Mouse (Mus musculus) embryonic facial prominence, embryonic 13.5 days (tissue): Measurements from ENCODE around the gene Lifr. TPM values are rescaled to one million over a fixed set of nuclear protein-coding genes. Genes with fewer than 3 reads are reported as not detected.

Experiments
- ATAC-seq: fragments of 200-750 bp; cut with Nextera tagmentation; 2 replicates; pipeline ENCODE4 v1.8.0; 2017; ENCODE audit warnings: low read depth; ENCODE audit not compliant: insufficient number of reproducible peaks, insufficient read depth, low FRiP score, low TSS enrichment
- H3K27ac ChIP-seq: fragments of 300-500 bp; sonication (generic); 2 replicates; pipeline ENCODE4 v1.5.1; 2015; ENCODE audit warnings: moderate library complexity, mild to moderate bottlenecking, inconsistent platforms
- H3K27me3 ChIP-seq: fragments of 300-500 bp; sonication (generic); 2 replicates; pipeline ENCODE4 v1.6.1; 2015; ENCODE audit warnings: mild to moderate bottlenecking, inconsistent platforms
- H3K36me3 ChIP-seq: fragments of 300-500 bp; sonication (generic); 2 replicates; pipeline ENCODE4 v1.6.1; 2015; ENCODE audit warnings: mild to moderate bottlenecking, inconsistent platforms
- H3K4me1 ChIP-seq: fragments of 300-500 bp; sonication (generic); 2 replicates; pipeline ENCODE4 v1.6.1; 2015; ENCODE audit warnings: inconsistent platforms
- H3K4me2 ChIP-seq: fragments of 300-500 bp; sonication (generic); 2 replicates; pipeline ENCODE4 v1.6.1; 2015; ENCODE audit warnings: moderate library complexity, mild to moderate bottlenecking, inconsistent platforms
- H3K4me3 ChIP-seq: fragments of 300-500 bp; sonication (generic); 2 replicates; pipeline ENCODE4 v1.5.1; 2015; ENCODE audit warnings: mild to moderate bottlenecking, inconsistent platforms
- H3K9ac ChIP-seq: fragments of 300-500 bp; sonication (generic); 2 replicates; pipeline ENCODE4 v1.6.1; 2015; ENCODE audit warnings: mild to moderate bottlenecking, inconsistent platforms
- H3K9me3 ChIP-seq: fragments of 300-500 bp; sonication (generic); 2 replicates; pipeline ENCODE4 v1.6.1; 2016; ENCODE audit warnings: inconsistent platforms
- WGBS: fragments of 180-500 bp; shearing (Covaris S2); methylation state at CpG from one replicate; pipeline ENCODE4 v1.1.7; 2015; ENCODE audit warnings: mixed read lengths; 5-methylcytosine and 5-hydroxymethylcytosine counted together
- polyA plus RNA-seq: library from polyadenylated mRNA; unstranded; fragments of >200 nt; fragmentation: Nextera tagmentation; extraction: Ambion mirVana; gene quantifications from 2 replicates; pipeline ENCODE4 v1.2.1, GENCODE M21; 2015

Lifr gene
- polyA plus RNA-seq, 1 experiment from 2014 or later = 13.6 TPM

DNA sequence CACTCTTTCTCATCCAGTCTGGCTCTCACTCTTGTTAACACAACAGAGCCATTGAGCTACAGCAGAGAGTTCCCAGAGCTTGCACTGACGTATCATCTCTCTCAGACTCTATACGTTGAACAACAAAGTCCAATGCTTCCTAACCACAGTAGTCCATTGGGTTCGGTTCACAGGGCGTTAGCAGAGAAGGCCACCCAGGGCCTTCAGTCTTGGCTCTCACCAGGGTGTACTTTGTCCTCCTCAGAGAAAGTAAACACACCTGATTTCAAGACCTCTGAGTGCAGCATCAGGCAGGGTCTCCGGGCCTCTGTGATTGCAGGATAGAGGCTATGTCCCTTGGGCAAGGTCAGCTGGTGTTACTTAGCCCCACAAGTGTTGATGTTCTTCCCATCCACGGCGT lies 116.9 kb downstream of the Lifr start:
- 73% methylated on average over 7 of the region's 7 CpGs for WGBS
- no peak for ATAC-seq
- Histone ChIP-seq H3K4me1 (peaks cover 30% of the 10 kb centered on the region), H3K9me3 (no peaks in the 10 kb centered on the region), H3K27ac (no peak overlapping the region), H3K4me2 (no peak overlapping the region), H3K9ac (no peak overlapping the region), H3K27me3 (no peaks in the 10 kb centered on the region), H3K36me3 (no peaks in the 10 kb centered on the region), H3K4me3 (no peak overlapping the region)

DNA sequence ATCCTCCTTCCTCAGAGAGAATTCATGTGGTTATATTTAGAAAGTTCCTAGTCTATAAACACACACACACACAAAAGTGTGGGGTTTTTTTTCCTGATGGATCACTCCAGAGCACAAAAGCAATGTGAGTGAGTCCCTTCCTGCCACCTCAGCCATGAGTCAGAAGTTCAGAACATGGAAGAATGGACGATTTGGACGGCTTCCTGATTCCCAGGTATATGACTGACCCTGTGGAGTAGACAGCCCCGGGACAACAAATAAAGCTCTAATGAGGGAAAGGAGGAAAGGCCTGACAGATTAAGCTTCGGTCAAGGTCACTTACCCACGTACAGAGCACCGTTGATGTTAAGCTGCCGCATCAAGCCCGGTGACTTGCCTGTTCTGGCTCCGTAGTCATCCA lies 117.8 kb downstream of the Lifr start:
- H3K27ac ChIP-seq = no peak overlapping the region
- H3K4me2 ChIP-seq = no peak overlapping the region
- H3K4me3 ChIP-seq = no peak overlapping the region
- H3K4me1 ChIP-seq = peaks cover 26% of the 10 kb centered on the region
- no peaks in the 10 kb centered on the region for H3K36me3 ChIP-seq
- no peak overlapping the region for H3K9ac ChIP-seq
- no peaks in the 10 kb centered on the region for H3K9me3 ChIP-seq
- ATAC-seq = no peak
- no peaks in the 10 kb centered on the region for H3K27me3 ChIP-seq
- WGBS = 88% methylated on average over 9 of the region's 9 CpGs

DNA sequence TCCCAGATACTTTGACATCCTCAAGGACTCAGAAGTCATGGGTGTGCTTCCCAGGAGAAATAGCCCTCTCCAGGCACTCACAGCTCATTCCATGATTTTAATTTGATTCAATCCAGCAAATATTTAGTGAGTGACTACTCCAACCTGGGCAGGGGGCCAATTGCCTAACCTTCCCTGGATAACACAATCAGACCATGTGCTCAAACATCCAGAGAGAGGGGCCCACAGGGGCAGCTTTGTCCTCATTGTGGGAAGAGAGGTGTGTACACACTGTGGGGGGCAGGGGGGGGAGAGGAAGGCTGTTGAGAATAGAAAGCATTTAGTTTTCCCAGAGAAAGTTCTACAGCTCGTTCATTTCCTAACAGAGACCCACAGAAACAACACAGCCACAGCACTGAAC lies 123.3 kb downstream of the Lifr start:
- H3K27me3 ChIP-seq = no peaks in the 10 kb centered on the region
- no peaks in the 10 kb centered on the region for H3K36me3 ChIP-seq
- H3K4me3 ChIP-seq = no peak overlapping the region
- no peak overlapping the region for H3K27ac ChIP-seq
- no peak overlapping the region for H3K4me2 ChIP-seq
- H3K4me1 ChIP-seq = peaks cover 17% of the 10 kb centered on the region
- H3K9me3 ChIP-seq = no peaks in the 10 kb centered on the region
- H3K9ac ChIP-seq = no peak overlapping the region
- ATAC-seq = no peak
- WGBS = 32% methylated on average over 1 of the region's 1 CpGs

DNA sequence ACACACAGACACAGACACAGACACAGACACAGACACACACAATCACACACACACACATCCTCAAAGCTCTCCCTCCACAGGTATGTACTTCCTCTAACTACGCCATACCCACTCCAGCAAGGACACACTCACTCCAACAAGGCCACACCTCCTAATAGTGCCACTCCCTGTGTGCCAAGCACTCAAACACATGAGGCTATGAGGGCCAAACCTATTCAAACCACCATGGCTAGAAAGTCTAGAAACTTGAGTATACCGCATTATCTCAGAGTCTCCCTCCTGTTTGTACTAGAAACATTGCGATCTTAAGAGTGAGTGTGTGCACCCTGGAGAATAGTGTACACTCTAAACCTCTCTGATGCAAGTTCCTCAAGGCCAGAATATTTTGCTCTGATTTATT lies 125.4 kb downstream of the Lifr start:
- H3K9ac ChIP-seq = no peak overlapping the region
- peaks cover 17% of the 10 kb centered on the region for H3K4me1 ChIP-seq
- WGBS = 94% methylated on average over 3 of the region's 3 CpGs
- H3K9me3 ChIP-seq = no peaks in the 10 kb centered on the region
- H3K4me3 ChIP-seq = no peak overlapping the region
- H3K27me3 ChIP-seq = no peaks in the 10 kb centered on the region
- H3K36me3 ChIP-seq = no peaks in the 10 kb centered on the region
- no peak for ATAC-seq
- no peak overlapping the region for H3K4me2 ChIP-seq
- H3K27ac ChIP-seq = no peak overlapping the region

DNA sequence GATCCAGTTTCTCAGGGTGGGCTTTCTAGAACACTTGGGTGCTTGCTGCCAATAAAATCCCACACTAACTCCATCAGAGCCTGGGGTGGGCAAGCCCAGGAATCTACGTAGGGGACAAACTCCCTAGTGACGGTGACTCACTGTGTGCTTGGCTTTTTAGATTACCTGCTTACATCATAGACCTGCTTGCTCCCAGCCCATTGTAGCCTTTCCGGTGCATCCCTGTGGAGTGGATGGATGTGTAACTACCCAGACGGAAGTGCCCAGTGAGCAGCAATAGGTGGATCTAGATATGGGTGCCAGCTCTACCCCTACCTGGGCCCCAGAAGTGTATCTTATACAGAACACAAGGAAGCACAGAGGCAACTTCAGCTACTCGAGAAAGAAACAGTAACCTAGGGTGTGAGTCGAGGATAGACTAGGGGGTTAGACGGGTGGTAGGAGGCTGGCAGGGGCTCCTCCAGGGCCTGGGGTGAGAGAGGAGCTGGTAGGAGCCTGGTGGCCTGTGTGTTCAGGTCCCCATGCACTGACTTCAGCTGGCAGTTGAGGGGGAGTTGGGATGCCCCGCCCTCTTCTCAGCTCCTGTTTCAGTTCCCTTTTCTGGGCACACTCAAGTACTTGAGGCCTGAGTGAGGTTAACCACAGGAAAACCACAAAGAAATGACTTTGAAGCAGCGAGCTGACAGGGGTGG lies 126.3 kb downstream of the Lifr start:
- H3K4me3 ChIP-seq = no peak overlapping the region
- no peak overlapping the region for H3K4me2 ChIP-seq
- ATAC-seq = peak; percentile 45; the same call in 1 of the 2 replicates
- peaks cover 17% of the 10 kb centered on the region for H3K4me1 ChIP-seq
- no peaks in the 10 kb centered on the region for H3K27me3 ChIP-seq
- no peak overlapping the region for H3K9ac ChIP-seq
- 72% methylated on average over 9 of the region's 9 CpGs for WGBS
- H3K9me3 ChIP-seq = no peaks in the 10 kb centered on the region
- H3K27ac ChIP-seq = no peak overlapping the region
- no peaks in the 10 kb centered on the region for H3K36me3 ChIP-seq

GRCm38 (mm10) chr15:7217273-7217598 lies 126.8 kb downstream of the Lifr start:
- Histone ChIP-seq H3K27me3 (no peaks in the 10 kb centered on the region), H3K36me3 (no peaks in the 10 kb centered on the region), H3K27ac (no peak overlapping the region), H3K4me1 (peaks cover 22% of the 10 kb centered on the region), H3K9ac (no peak overlapping the region), H3K4me2 (no peak overlapping the region), H3K4me3 (no peak overlapping the region), H3K9me3 (no peaks in the 10 kb centered on the region)
- peak; percentile 49; the same call in 1 of the 2 replicates for ATAC-seq
- 62% methylated on average over 6 of the region's 6 CpGs for WGBS

GRCm38 (mm10) chr15:7222809-7223208 lies 132.4 kb downstream of the Lifr start:
- ATAC-seq = no peak

GRCm38 (mm10) chr15:7224151-7224775 lies 133.8 kb downstream of the Lifr start:
- Histone ChIP-seq H3K27ac (no peak overlapping the region), H3K9me3 (no peaks in the 10 kb centered on the region), H3K4me2 (no peak overlapping the region), H3K36me3 (no peaks in the 10 kb centered on the region), H3K27me3 (peaks cover 5% of the 10 kb centered on the region; the same call in 1 of the 2 replicates), H3K4me1 (peaks cover 17% of the 10 kb centered on the region), H3K4me3 (no peak overlapping the region), H3K9ac (no peak overlapping the region)
- 73% methylated on average over 12 of the region's 12 CpGs for WGBS
- ATAC-seq = no peak

More at GRCm38 (mm10) chr15:7222809-7223208, 132.4 kb downstream of the Lifr start:
- no peak overlapping the region for H3K27ac ChIP-seq
- peak overlapping the region; percentile 33 for H3K4me2 ChIP-seq
- H3K4me1 ChIP-seq = peaks cover 17% of the 10 kb centered on the region
- H3K36me3 ChIP-seq = no peaks in the 10 kb centered on the region
- no peaks in the 10 kb centered on the region for H3K9me3 ChIP-seq
- WGBS = 23% methylated on average over 11 of the region's 11 CpGs
- H3K9ac ChIP-seq = no peak overlapping the region
- H3K4me3 ChIP-seq = no peak overlapping the region
- H3K27me3 ChIP-seq = peaks cover 5% of the 10 kb centered on the region; the same call in 1 of the 2 replicates

DNA sequence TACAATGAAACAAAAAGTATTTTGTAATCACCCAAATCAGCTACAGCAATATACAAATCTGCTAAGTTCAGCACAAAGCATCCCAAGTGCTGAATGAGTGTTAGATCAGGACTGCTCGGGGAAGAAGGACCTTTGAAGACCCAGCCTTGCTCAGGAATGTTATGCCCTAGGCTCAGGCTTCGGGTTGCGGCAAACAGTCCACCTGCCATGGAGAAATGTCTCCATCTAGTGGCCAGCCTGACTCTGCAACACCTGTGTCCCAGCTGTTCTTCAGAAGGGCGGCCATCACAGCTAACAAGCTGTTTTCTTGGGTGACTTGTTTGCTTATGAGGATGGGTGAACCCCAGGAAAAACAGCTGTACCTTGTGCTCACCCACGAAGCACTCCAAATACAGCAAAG lies 135.8 kb downstream of the Lifr start:
- Histone ChIP-seq H3K27me3 (peaks cover 5% of the 10 kb centered on the region; the same call in 1 of the 2 replicates), H3K36me3 (no peaks in the 10 kb centered on the region), H3K27ac (no peak overlapping the region), H3K9ac (no peak overlapping the region), H3K4me3 (no peak overlapping the region), H3K4me2 (no peak overlapping the region), H3K4me1 (peaks cover 17% of the 10 kb centered on the region), H3K9me3 (no peaks in the 10 kb centered on the region)
- 6% methylated on average over 5 of the region's 5 CpGs for WGBS
- ATAC-seq = no peak

- Histone ChIP-seq H3K9me3 (no peaks in the 10 kb centered on the region), H3K4me2 (no peak overlapping the region), H3K27me3 (no peaks in the 10 kb centered on the region), H3K36me3 (0 out of 2 replicates have a peak, but pooled peaks cover 3% of the 10 kb centered on the region), H3K9ac (no peak overlapping the region), H3K27ac (no peak overlapping the region), H3K4me1 (no peaks in the 10 kb centered on the region), H3K4me3 (no peak overlapping the region)
- no peak for ATAC-seq
- 80% methylated on average over 13 of the region's 13 CpGs for whole genome bisulfite sequencing
These were observed 143.1 kb downstream of the Lifr start for GRCm38 (mm10) chr15:7233393-7234090.

GRCm38 (mm10) chr15:7239904-7240303 lies 149.5 kb downstream of the Lifr start:
- no peak for ATAC-seq
- no peaks in the 10 kb centered on the region for H3K27me3 ChIP-seq
- no peak overlapping the region for H3K27ac ChIP-seq
- H3K9me3 ChIP-seq = no peaks in the 10 kb centered on the region
- H3K9ac ChIP-seq = no peak overlapping the region
- H3K36me3 ChIP-seq = 0 out of 2 replicates have a peak, but pooled peaks cover 3% of the 10 kb centered on the region
- H3K4me2 ChIP-seq = no peak overlapping the region
- no peaks in the 10 kb centered on the region for H3K4me1 ChIP-seq
- 85% methylated on average over 11 of the region's 11 CpGs for WGBS
- no peak overlapping the region for H3K4me3 ChIP-seq

DNA sequence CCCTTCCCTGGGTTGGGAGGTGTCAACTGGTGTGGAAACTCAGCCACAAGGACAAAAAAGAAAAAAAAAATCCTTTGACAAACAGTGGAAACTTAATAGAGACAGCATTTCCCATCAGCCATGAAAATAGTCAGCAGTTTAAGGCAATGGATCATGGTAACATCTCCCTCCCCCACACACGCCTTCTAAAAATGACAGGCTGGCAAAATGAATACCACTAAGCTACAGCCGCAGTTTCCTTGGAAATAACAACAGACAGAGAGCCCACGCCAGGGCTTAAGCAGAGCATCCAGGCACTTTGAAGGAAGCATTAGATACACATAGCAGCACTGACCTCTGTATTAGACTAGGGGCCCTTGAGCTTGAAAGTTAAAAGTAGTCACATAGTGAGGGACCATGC lies 150.5 kb downstream of the Lifr start:
- no peaks in the 10 kb centered on the region for H3K9me3 ChIP-seq
- WGBS = 73% methylated on average over 3 of the region's 3 CpGs
- no peak overlapping the region for H3K9ac ChIP-seq
- no peak overlapping the region for H3K27ac ChIP-seq
- H3K4me1 ChIP-seq = no peaks in the 10 kb centered on the region
- H3K27me3 ChIP-seq = no peaks in the 10 kb centered on the region
- H3K4me2 ChIP-seq = no peak overlapping the region
- 0 out of 2 replicates have a peak, but pooled peaks cover 3% of the 10 kb centered on the region for H3K36me3 ChIP-seq
- ATAC-seq = no peak
- no peak overlapping the region for H3K4me3 ChIP-seq
